8 mouse cellular contexts compared by ENCODE assay signal in genomic region chr13:23529480-23530165, GRCm38 (mm10). TPM values are rescaled to one million over a fixed set of nuclear protein-coding genes. Genes with fewer than 3 reads are reported as not detected.
DNase-seq lines count a peak whose midpoint lies in the region; ATAC-seq lines count a peak whose summit lies in the region.

No protein-coding gene starts in this region.

- H3K27me3 ChIP-seq in heart, embryonic 12.5 days (replicated peaks): no peaks in the 10 kb centered on the region
- no peaks in the 10 kb centered on the region for H3K27me3 ChIP-seq in hindbrain, embryonic 13.5 days
- H3K27me3 ChIP-seq in midbrain, embryonic 12.5 days: no peaks in the 10 kb centered on the region

- peak overlapping the region; percentile 85; the same call in 1 of the 2 replicates for H3K9ac ChIP-seq in heart, embryonic 12.5 days
- H3K9ac ChIP-seq in hindbrain, embryonic 13.5 days: peak overlapping the region; percentile 83
- H3K9ac ChIP-seq in midbrain, embryonic 12.5 days (replicated peaks): peak overlapping the region; percentile 81

- ATAC-seq in heart, embryonic 12.5 days (ENCODE audit: insufficient number of reproducible peaks, low FRiP score): no peak
- no peak for ATAC-seq in hindbrain, embryonic 13.5 days (ENCODE audit: low FRiP score)
- no peak for ATAC-seq in midbrain, embryonic 12.5 days (ENCODE audit: low FRiP score, low read depth)

- H3K4me2 ChIP-seq in heart, embryonic 12.5 days: peak overlapping the region; percentile 67; the same call in 1 of the 2 replicates
- peak overlapping the region; percentile 74 for H3K4me2 ChIP-seq in hindbrain, embryonic 13.5 days
- H3K4me2 ChIP-seq in midbrain, embryonic 12.5 days (replicated peaks): peak overlapping the region; percentile 66

- peaks cover 28% of the 10 kb centered on the region for H3K4me1 ChIP-seq in heart, embryonic 12.5 days (replicated peaks)
- peaks cover 8% of the 10 kb centered on the region for H3K4me1 ChIP-seq in brown adipose tissue, adult 24 weeks (ENCODE audit: control insufficient read depth, insufficient read depth, insufficient read length, low read length)
- H3K4me1 ChIP-seq in hindbrain, embryonic 13.5 days (replicated peaks): peaks cover 42% of the 10 kb centered on the region
- H3K4me1 ChIP-seq in midbrain, embryonic 12.5 days: peaks cover 33% of the 10 kb centered on the region

- WGBS in heart, embryonic 12.5 days: 28% methylated on average over 2 of the region's 2 CpGs
- WGBS in hindbrain, embryonic 13.5 days: 32% methylated on average over 2 of the region's 2 CpGs
- 39% methylated on average over 2 of the region's 2 CpGs for WGBS in midbrain, embryonic 12.5 days

- no peaks in the 10 kb centered on the region for H3K9me3 ChIP-seq in heart, embryonic 12.5 days (replicated peaks)
- H3K9me3 ChIP-seq in hindbrain, embryonic 13.5 days: no peaks in the 10 kb centered on the region
- H3K9me3 ChIP-seq in midbrain, embryonic 12.5 days: no peaks in the 10 kb centered on the region

- H3K27ac ChIP-seq in heart, embryonic 12.5 days (ENCODE audit: poor library complexity, severe bottlenecking): peak overlapping the region; percentile 97
- no peak overlapping the region for H3K27ac ChIP-seq in brown adipose tissue, adult 24 weeks (replicated peaks; ENCODE audit: low read depth, low read length)
- peak overlapping the region; percentile 96; the same call in 1 of the 2 replicates for H3K27ac ChIP-seq in hindbrain, embryonic 13.5 days
- H3K27ac ChIP-seq in midbrain, embryonic 12.5 days (replicated peaks): peak overlapping the region; percentile 97; the same call in 1 of the 2 replicates

- intact Hi-C loops in heart, postnatal 36 days (cut with DNase I): loop anchor here (1.0 to 5.0 kb wide), 6 partner anchors 10 to 1817 kb away; partner anchors contain the start of genes Hist1h1t, Hist1h2ag, Hist1h2bj and Hist1h4c

- peak overlapping the region; percentile 63 for H3K4me3 ChIP-seq in heart, embryonic 12.5 days
- H3K4me3 ChIP-seq in brown adipose tissue, adult 24 weeks (ENCODE audit: insufficient read depth, low read depth, low read length): peak overlapping the region; percentile 59; the same call in 1 of the 2 replicates
- H3K4me3 ChIP-seq in hindbrain, embryonic 13.5 days: peak overlapping the region; percentile 51
- peak overlapping the region; percentile 56 for H3K4me3 ChIP-seq in midbrain, embryonic 12.5 days

- DNase-seq in heart, postnatal 36 days: no peak
- no peak for DNase-seq in right cerebral cortex, adult 18-20 months
- no peak for DNase-seq in layer of hippocampus, postnatal 10 days (ENCODE audit: low spot score in 2 of 2)
- no peak for DNase-seq in thymus, postnatal 10 days (ENCODE audit: low spot score in 2 of 2)

- no peaks in the 10 kb centered on the region for H3K36me3 ChIP-seq in heart, embryonic 12.5 days
- no peaks in the 10 kb centered on the region for H3K36me3 ChIP-seq in hindbrain, embryonic 13.5 days
- no peaks in the 10 kb centered on the region for H3K36me3 ChIP-seq in midbrain, embryonic 12.5 days

RNA-seq across cellular contexts. Expression of gene Hist1h4h, which starts 1.2 kb away (rescaled TPM):
- polyA plus RNA-seq in heart, embryonic 12.5 days (2016; fragmentation: Nextera tagmentation; extraction: Ambion mirVana): 4.4 and 5.2 TPM in 2 replicates
- 100 to 1,000 TPM; 268 to 283 TPM for total RNA-seq in heart, postnatal 36 days (2021)
- polyA plus RNA-seq in brown adipose tissue, adult 24 weeks (2012; ENCODE audit: insufficient read depth, insufficient read length, missing spikeins): 69.6 and 128 TPM in 2 replicates
- polyA plus RNA-seq in hindbrain, embryonic 13.5 days (2015; fragmentation: Nextera tagmentation; extraction: Ambion mirVana): 4.2 and 5.7 TPM in 2 replicates
- polyA plus RNA-seq in midbrain, embryonic 12.5 days (2016; fragmentation: Nextera tagmentation; extraction: Ambion mirVana): 4.2 and 4.4 TPM in 2 replicates
- total RNA-seq in layer of hippocampus, postnatal 10 days (2021): 100 to 1,000 TPM; 280 to 315 TPM

RNA-seq across cellular contexts. Expression of gene Hist1h2af, which starts 4.1 kb away (rescaled TPM):
- polyA plus RNA-seq in heart, embryonic 12.5 days (2016; fragmentation: Nextera tagmentation; extraction: Ambion mirVana): 2.7 and 7.0 TPM in 2 replicates
- 10 to 100 TPM; 14.1 to 19.0 TPM for total RNA-seq in heart, postnatal 36 days (2021)
- polyA plus RNA-seq in brown adipose tissue, adult 24 weeks (2012; ENCODE audit: insufficient read depth, insufficient read length, missing spikeins): not detected in 2 replicates
- polyA plus RNA-seq in hindbrain, embryonic 13.5 days (2015; fragmentation: Nextera tagmentation; extraction: Ambion mirVana): 2.4 TPM in 1 of 2 replicates, not detected in the other
- 7.9 and 8.4 TPM in 2 replicates for polyA plus RNA-seq in midbrain, embryonic 12.5 days (2016; fragmentation: Nextera tagmentation; extraction: Ambion mirVana)
- 10 to 100 TPM; 45.7 to 51.3 TPM for total RNA-seq in layer of hippocampus, postnatal 10 days (2021)

RNA-seq across cellular contexts. Expression of gene Hist1h3g, which starts 5.6 kb away (rescaled TPM):
- 3.9 and 4.0 TPM in 2 replicates for polyA plus RNA-seq in heart, embryonic 12.5 days (2016; fragmentation: Nextera tagmentation; extraction: Ambion mirVana)
- total RNA-seq in heart, postnatal 36 days (2021): 1 to 10 TPM; 2.5 to 4.1 TPM
- not detected in 2 replicates for polyA plus RNA-seq in brown adipose tissue, adult 24 weeks (2012; ENCODE audit: insufficient read depth, insufficient read length, missing spikeins)
- 1.8 and 3.0 TPM in 2 replicates for polyA plus RNA-seq in hindbrain, embryonic 13.5 days (2015; fragmentation: Nextera tagmentation; extraction: Ambion mirVana)
- polyA plus RNA-seq in midbrain, embryonic 12.5 days (2016; fragmentation: Nextera tagmentation; extraction: Ambion mirVana): 4.8 and 6.9 TPM in 2 replicates
- total RNA-seq in layer of hippocampus, postnatal 10 days (2021): 10 to 100 TPM; 19.1 to 19.9 TPM

RNA-seq across cellular contexts. Expression of gene Hist1h2bh, which starts 13.6 kb away (rescaled TPM):
- 0.26 and 0.28 TPM in 2 replicates for polyA plus RNA-seq in heart, embryonic 12.5 days (2016; fragmentation: Nextera tagmentation; extraction: Ambion mirVana)
- 1 to 10 TPM in 1 of 2 experiments, under 1 TPM in 1; 0.94 to 1.9 TPM for total RNA-seq in heart, postnatal 36 days (2021)
- 1.7 and 2.3 TPM in 2 replicates for polyA plus RNA-seq in brown adipose tissue, adult 24 weeks (2012; ENCODE audit: insufficient read depth, insufficient read length, missing spikeins)
- 0.29 TPM in 1 of 2 replicates, not detected in the other for polyA plus RNA-seq in hindbrain, embryonic 13.5 days (2015; fragmentation: Nextera tagmentation; extraction: Ambion mirVana)
- 0.56 and 0.64 TPM in 2 replicates for polyA plus RNA-seq in midbrain, embryonic 12.5 days (2016; fragmentation: Nextera tagmentation; extraction: Ambion mirVana)
- total RNA-seq in layer of hippocampus, postnatal 10 days (2021): 1 to 10 TPM; 5.1 TPM

RNA-seq across cellular contexts. Expression of gene Hist1h3f, which starts 14.2 kb away (rescaled TPM):
- polyA plus RNA-seq in heart, embryonic 12.5 days (2016; fragmentation: Nextera tagmentation; extraction: Ambion mirVana): 0.32 and 0.36 TPM in 2 replicates
- total RNA-seq in heart, postnatal 36 days (2021): 10 to 100 TPM in 1 of 2 experiments, 1 to 10 TPM in 1; 7.4 to 10.0 TPM
- polyA plus RNA-seq in brown adipose tissue, adult 24 weeks (2012; ENCODE audit: insufficient read depth, insufficient read length, missing spikeins): not detected in 2 replicates
- 0.38 TPM in 1 of 2 replicates, not detected in the other for polyA plus RNA-seq in hindbrain, embryonic 13.5 days (2015; fragmentation: Nextera tagmentation; extraction: Ambion mirVana)
- 1.0 and 1.3 TPM in 2 replicates for polyA plus RNA-seq in midbrain, embryonic 12.5 days (2016; fragmentation: Nextera tagmentation; extraction: Ambion mirVana)
- 10 to 100 TPM; 28.3 to 32.7 TPM for total RNA-seq in layer of hippocampus, postnatal 10 days (2021)

Comparison
In these comparisons a context has a peak if more than half of its experiments do, and no peak if none do; other contexts are left out.
1. RNA of gene Hist1h4h, which starts 1.2 kb away (polyA plus RNA-seq): 69.6 to 128 TPM in brown adipose tissue, adult 24 weeks; 4.4 to 5.2 TPM in heart, embryonic 12.5 days, 4.2 to 4.4 TPM in midbrain, embryonic 12.5 days and 4.2 to 5.7 TPM in hindbrain, embryonic 13.5 days; every median in the first group is over 10 times any median in the second.
2. Peak in every context shown above with its lines, with median percentiles within 50 percentile points of each other: H3K4me2 ChIP-seq, H3K4me3 ChIP-seq and H3K9ac ChIP-seq.